Comparison of ENCODE assay signal across 18 mouse cellular contexts in the genomic region with DNA sequence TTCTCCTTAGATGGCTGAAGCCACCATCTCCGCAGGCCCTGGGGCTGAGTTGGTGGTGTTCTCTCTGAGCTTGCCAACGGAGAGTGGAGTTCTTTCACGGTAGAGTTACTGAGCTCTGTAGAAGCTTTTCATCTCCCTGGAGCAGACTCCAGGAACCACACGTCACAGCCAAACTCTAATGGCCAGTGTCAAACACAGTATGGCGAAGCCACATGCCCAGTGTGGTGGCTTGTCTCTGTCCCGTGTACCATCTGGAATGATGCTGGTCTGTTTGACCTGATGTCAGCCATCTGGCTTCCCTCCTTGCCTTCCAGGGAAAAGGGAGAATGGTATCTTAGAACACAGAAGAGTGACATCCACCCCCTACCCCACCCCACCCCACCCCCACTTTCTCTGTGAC. TPM values are rescaled to one million over a fixed set of nuclear protein-coding genes. Genes with fewer than 3 reads are reported as not detected.
"Had no signal": no experiment of that assay in that cellular context is flagged by ENCODE, and none has a peak within 500 bp of the region (broad histone marks: within the 10 kb centered on the region; RNA-seq: fewer than 3 reads in every experiment).

No protein-coding gene starts in this region.

- H3K9me3 ChIP-seq: limb, embryonic 10.5 days; liver, embryonic 15.5 days; midbrain, embryonic 10.5 days; neural tube, embryonic 13.5 days had no signal

- H3K4me2 ChIP-seq: liver, embryonic 11.5 days; liver, embryonic 15.5 days; neural tube, embryonic 13.5 days had no signal

- H3K36me3 ChIP-seq: liver, embryonic 15.5 days had no signal

- H3K9ac ChIP-seq: liver, embryonic 15.5 days; neural tube, embryonic 13.5 days had no signal

- H3K4me3 ChIP-seq: layer of hippocampus, adult 2 months; limb, embryonic 10.5 days; liver, embryonic 15.5 days; midbrain, embryonic 10.5 days; neural tube, embryonic 13.5 days had no signal

- H3K27ac ChIP-seq: kidney, postnatal 0 days; layer of hippocampus, adult 2 months; limb, embryonic 10.5 days; liver, embryonic 15.5 days; midbrain, embryonic 10.5 days; neural tube, embryonic 13.5 days had no signal

- H3K27me3 ChIP-seq: liver, embryonic 15.5 days; neural tube, embryonic 13.5 days had no signal

- DNase-seq: kidney, postnatal 4 days; lung, adult 2 months; lung, postnatal 4 days; midbrain, embryonic 14.5 days; retina, postnatal 1 day; right cerebral cortex, postnatal 4 days; spleen, adult 18-20 months; thymus, adult 2 months; thymus, postnatal 36 days had no signal

- ATAC-seq: lung, postnatal 0 days had no signal

- H3K4me1 ChIP-seq: limb, embryonic 10.5 days; liver, embryonic 15.5 days had no signal

RNA-seq across cellular contexts. Expression of a gene that starts 25.8 kb away (rescaled TPM):
- total RNA-seq: megakaryocyte, adult 5-6 weeks had no signal
